Mouse (Mus musculus) neural tube, embryonic 11.5 days (tissue): ENCODE results near the gene Abcd1. TPM values are rescaled to one million over a fixed set of nuclear protein-coding genes. Genes with fewer than 3 reads are reported as not detected.

Experiments
- ATAC-seq: fragments of 200-750 bp; cut with Nextera tagmentation; 2 replicates; pipeline ENCODE4 v1.8.0; 2017; ENCODE audit warnings: moderate number of reproducible peaks, mild to moderate bottlenecking, moderate TSS enrichment, moderate library complexity; ENCODE audit not compliant: insufficient read depth, low FRiP score, low TSS enrichment
- DNase-seq: peaks from one replicate; pipeline ENCODE4 v3.0.0-alpha.2; 2015; ENCODE audit warnings: low spot score
- H3K27ac ChIP-seq: fragments of 300-500 bp; sonication (generic); 2 replicates; pipeline ENCODE4 v1.5.1; 2014; ENCODE audit warnings: low read depth, mild to moderate bottlenecking, low read length
- H3K27me3 ChIP-seq: fragments of 300-500 bp; sonication (generic); 2 replicates; pipeline ENCODE4 v1.6.1; 2014; ENCODE audit warnings: mild to moderate bottlenecking, low read length, mixed read lengths; ENCODE audit not compliant: control insufficient read depth, insufficient read depth
- H3K36me3 ChIP-seq: fragments of 300-500 bp; sonication (generic); 2 replicates; pipeline ENCODE4 v1.6.1; 2014; ENCODE audit warnings: mild to moderate bottlenecking, low read length, moderate library complexity, mixed read lengths; ENCODE audit not compliant: control insufficient read depth, insufficient read depth
- H3K4me1 ChIP-seq: fragments of 300-500 bp; sonication (generic); 2 replicates; pipeline ENCODE4 v1.6.1; 2014; ENCODE audit warnings: low read length, mixed read lengths; ENCODE audit not compliant: control insufficient read depth, insufficient read depth
- H3K4me2 ChIP-seq: fragments of 300-500 bp; sonication (generic); 2 replicates; pipeline ENCODE4 v1.6.1; 2014; ENCODE audit warnings: low read depth, mild to moderate bottlenecking, moderate library complexity
- H3K4me3 ChIP-seq: fragments of 300-500 bp; sonication (generic); 2 replicates; pipeline ENCODE4 v1.5.1; 2014; ENCODE audit warnings: low read depth, low read length
- H3K9ac ChIP-seq: fragments of 300-500 bp; sonication (generic); 2 replicates; pipeline ENCODE4 v1.6.1; 2014; ENCODE audit warnings: mild to moderate bottlenecking, low read length
- H3K9me3 ChIP-seq: fragments of 300-500 bp; sonication (generic); 2 replicates; pipeline ENCODE4 v1.6.1; 2016; ENCODE audit warnings: low read length; ENCODE audit not compliant: control insufficient read depth
- WGBS: fragments of 180-500 bp; shearing (Covaris S2); extraction: QIAGEN DNeasy Blood & Tissue Kit; methylation state at CpG from one replicate; pipeline ENCODE4 v1.1.7; 2014; 5-methylcytosine and 5-hydroxymethylcytosine counted together
- polyA plus RNA-seq: library from polyadenylated mRNA; unstranded; fragments of >200 nt; fragmentation: Nextera tagmentation; extraction: Ambion mirVana; gene quantifications from 2 replicates; pipeline ENCODE4 v1.2.1, GENCODE M21; 2014

Abcd1 gene
- polyA plus RNA-seq, 1 experiment from 2014 or later = 8.6 TPM

DNA sequence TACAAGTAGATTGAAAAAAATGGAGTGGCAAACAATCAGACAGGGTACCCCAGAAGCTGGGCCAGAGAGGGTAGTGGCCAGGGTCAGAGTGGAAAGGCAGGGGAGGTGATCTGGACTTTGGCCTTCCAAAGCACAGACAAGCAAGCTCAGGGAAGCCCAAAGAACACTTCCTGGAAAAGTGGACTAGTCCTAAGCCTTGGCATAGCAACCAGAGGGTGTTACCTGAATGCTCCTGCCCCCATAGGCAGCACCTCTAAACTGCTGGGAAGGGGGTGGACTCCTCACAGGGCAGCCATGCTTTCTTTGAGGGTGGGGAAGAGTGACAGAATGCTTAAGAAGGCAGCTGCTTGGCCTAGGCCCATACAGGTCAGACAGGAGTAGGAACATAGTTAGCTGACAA, 31.4 kb upstream of the Abcd1 start:
- H3K36me3 ChIP-seq = no peaks in the 10 kb centered on the region
- no peak overlapping the region for H3K9ac ChIP-seq
- H3K9me3 ChIP-seq = no peaks in the 10 kb centered on the region
- no peaks in the 10 kb centered on the region for H3K4me1 ChIP-seq
- ATAC-seq (no peak), DNase-seq (no peak)
- no peak overlapping the region for H3K4me2 ChIP-seq
- no peaks in the 10 kb centered on the region for H3K27me3 ChIP-seq
- H3K4me3 ChIP-seq = no peak overlapping the region
- H3K27ac ChIP-seq = no peak overlapping the region

DNA sequence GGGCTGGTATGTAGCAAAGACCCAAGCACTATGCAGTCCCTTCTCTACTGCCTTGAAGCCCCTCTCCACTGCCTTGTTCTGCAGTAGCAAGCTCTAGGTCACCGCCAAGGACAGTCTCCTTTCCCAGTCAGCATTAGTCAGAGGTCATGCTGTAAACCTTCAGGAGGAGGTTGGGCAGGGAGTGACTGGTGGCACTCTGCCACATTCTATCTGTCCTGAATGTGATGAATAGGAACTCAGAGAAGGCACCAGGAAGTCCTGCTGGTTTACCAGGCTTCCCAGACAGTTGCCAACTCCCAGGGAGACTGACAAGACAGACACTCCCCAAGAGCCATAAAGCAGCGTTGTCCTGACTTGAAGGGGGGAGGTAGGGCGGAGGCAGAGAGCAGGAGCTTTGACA, 30.8 kb upstream of the Abcd1 start:
- Histone ChIP-seq H3K4me3 (no peak overlapping the region), H3K4me2 (no peak overlapping the region), H3K36me3 (no peaks in the 10 kb centered on the region), H3K4me1 (no peaks in the 10 kb centered on the region), H3K27ac (no peak overlapping the region), H3K9ac (no peak overlapping the region), H3K27me3 (no peaks in the 10 kb centered on the region), H3K9me3 (no peaks in the 10 kb centered on the region)
- no peak for DNase-seq
- ATAC-seq = no peak
- 69% methylated on average over 3 of the region's 3 CpGs for WGBS

DNA sequence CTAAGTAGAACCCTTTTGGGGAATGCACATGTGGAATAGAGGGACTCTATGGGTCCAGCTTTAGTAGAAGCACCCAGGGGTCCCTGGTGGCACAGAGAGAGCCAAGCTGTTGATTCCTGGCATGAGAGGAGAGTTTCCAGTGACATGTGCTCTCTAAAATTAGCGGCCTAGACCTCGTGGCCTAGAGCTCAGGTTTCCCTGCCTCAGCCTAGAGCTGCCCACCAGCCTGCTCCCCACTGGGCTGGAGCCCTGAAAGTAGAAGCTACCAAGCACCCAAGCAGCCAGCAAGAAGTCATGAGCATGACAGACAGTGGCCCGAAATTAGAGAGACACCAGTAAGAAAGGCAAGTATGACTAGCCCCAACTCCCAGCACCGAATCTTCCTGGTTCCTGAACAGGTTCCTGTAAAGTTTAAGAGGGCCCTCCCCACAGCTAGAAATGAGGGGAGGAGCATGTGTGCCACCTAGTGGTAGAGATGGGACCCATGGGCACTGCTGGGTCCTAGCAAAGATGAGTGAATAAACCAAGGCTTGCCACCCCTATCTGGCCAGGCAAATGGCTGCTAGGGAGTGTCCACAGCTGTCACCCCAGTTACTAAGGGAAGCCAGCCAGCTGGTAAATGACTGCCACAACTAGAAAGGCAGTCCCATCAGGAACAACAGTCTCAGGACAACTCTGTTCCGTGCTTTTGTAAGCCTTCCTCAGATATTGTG, 25.3 kb upstream of the Abcd1 start:
- Histone ChIP-seq H3K9me3 (no peaks in the 10 kb centered on the region), H3K4me3 (no peak overlapping the region), H3K4me1 (no peaks in the 10 kb centered on the region), H3K9ac (no peak overlapping the region), H3K4me2 (no peak overlapping the region), H3K27ac (no peak overlapping the region), H3K36me3 (no peaks in the 10 kb centered on the region), H3K27me3 (no peaks in the 10 kb centered on the region)
- DNase-seq (peak; percentile 28), ATAC-seq (no peak)
- WGBS = 76% methylated on average over 5 of the region's 5 CpGs

DNA sequence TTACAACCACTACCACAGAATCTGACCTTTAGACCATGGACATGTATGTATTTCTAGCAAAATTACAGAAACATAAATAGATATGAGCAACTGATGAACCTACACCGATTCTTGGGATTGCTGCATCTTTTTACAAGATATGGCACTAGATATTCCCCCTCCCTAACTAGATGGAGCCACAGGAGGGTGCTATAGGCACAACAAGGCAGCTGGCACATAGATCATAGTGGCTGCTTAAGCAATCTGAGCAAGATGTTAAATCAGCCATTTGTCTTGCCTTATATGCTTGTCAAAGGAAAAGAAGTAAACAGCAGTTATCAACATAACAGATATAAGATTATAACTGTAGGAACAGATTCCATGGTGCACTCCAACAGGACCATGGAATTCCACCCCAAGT, 15.9 kb upstream of the Abcd1 start:
- Histone ChIP-seq H3K4me1 (no peaks in the 10 kb centered on the region), H3K4me2 (no peak overlapping the region), H3K4me3 (no peak overlapping the region), H3K36me3 (no peaks in the 10 kb centered on the region), H3K9ac (no peak overlapping the region), H3K9me3 (no peaks in the 10 kb centered on the region), H3K27ac (no peak overlapping the region), H3K27me3 (no peaks in the 10 kb centered on the region)
- ATAC-seq = no peak
- no peak for DNase-seq
- 96% methylated on average over 1 of the region's 1 CpGs for WGBS

DNA sequence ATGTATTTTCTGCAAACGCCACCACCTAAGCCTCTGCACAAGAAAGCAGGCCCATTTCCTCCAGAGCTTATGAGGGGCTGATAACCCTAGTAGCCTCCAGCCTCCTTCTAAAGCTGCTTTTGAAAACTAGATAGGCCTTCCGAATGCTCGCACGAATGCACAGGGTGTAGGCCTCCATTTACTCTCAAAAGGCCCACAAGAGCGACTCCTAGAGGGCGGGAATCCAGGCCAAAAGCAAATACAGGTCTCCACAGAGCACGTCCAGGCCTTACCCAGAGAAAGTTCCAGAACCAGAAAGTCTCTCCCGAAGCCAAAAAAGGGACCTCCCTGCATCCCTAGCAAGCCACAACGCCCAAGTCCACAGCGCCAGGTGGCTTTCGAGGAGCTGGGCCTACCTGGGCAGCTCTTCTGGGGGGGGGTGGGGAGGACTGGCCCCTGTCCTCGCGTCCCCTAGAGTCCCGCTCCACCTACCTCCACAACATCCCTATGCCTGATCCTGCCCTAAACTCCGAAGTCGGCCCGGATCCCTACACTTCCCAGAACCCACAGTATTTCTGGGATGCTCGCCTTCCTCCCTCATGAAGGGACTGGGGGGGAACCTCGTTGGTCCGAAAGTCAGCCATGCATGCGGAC, 805 bp upstream of the Abcd1 start:
- Histone ChIP-seq H3K9me3 (no peaks in the 10 kb centered on the region), H3K27me3 (no peaks in the 10 kb centered on the region), H3K4me1 (peaks cover 5% of the 10 kb centered on the region; the same call in 1 of the 2 replicates), H3K27ac (no peak overlapping the region), H3K9ac (peak overlapping the region; percentile 47; the same call in 1 of the 2 replicates), H3K4me2 (peak overlapping the region; percentile 69), H3K4me3 (peak overlapping the region; percentile 50), H3K36me3 (no peaks in the 10 kb centered on the region)
- WGBS = 21% methylated on average over 20 of the region's 21 CpGs
- DNase-seq (no peak), ATAC-seq (no peak; the same call in 1 of the 2 replicates)

DNA sequence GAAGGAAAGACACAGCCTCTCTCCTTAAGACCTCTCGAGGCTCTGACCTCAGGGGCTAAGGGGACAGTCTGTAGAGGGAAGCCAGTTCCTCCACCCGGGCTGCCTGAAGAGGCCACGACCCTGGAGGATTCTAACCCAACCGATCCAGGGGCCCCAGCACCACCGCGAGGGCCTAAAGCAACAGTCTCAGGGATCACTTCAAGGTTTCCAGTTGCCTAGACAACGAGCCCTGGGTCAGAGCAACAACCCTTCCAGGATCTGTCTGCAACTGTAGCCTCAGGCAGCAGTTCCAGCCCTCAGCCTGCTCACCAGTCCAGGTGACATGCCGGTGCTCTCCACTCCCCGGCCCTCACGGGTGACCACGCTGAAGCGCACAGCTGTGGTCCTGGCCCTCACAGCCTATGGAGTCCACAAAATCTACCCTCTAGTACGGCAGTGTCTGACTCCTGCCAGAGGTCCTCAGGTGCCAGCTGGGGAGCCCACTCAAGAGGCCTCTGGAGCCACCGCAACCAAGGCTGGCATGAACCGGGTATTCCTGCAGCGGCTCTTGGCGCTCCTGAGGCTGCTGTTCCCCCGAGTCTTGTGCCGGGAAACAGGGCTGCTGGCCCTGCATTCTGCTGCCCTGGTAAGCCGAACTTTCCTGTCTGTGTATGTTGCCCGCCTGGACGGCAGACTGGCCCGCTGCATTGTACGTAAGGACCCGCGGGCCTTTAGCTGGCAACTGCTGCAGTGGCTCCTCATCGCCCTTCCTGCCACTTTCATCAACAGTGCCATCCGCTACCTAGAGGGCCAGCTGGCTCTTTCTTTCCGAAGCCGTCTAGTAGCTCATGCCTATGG, 530 bp downstream of the Abcd1 start:
- Histone ChIP-seq H3K27me3 (no peaks in the 10 kb centered on the region), H3K9me3 (no peaks in the 10 kb centered on the region), H3K4me1 (peaks cover 5% of the 10 kb centered on the region; the same call in 1 of the 2 replicates), H3K9ac (peak overlapping the region; percentile 47), H3K36me3 (no peaks in the 10 kb centered on the region), H3K27ac (peak overlapping the region; percentile 53; the same call in 1 of the 2 replicates), H3K4me3 (peak overlapping the region; percentile 50), H3K4me2 (peak overlapping the region; percentile 69)
- ATAC-seq (peak; percentile 80), DNase-seq (no peak)
- WGBS = 39% methylated on average over 30 of the region's 30 CpGs

DNA sequence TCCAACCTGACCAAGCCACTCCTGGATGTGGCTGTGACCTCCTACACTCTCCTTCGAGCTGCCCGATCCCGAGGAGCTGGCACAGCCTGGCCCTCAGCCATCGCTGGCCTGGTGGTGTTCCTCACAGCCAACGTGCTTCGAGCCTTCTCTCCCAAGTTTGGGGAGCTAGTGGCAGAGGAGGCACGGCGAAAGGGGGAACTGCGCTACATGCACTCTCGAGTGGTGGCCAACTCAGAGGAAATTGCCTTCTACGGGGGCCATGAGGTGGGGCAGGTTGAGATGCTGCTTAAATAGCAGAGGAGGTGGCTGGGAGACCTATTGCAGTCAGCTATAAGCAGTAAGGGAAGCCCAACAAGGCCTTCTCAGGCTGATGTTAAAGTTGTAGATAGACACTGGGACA, 1.3 kb downstream of the Abcd1 start:
- ATAC-seq = no peak
- H3K36me3 ChIP-seq = no peaks in the 10 kb centered on the region
- H3K4me2 ChIP-seq = peak overlapping the region; percentile 69
- peaks cover 5% of the 10 kb centered on the region; the same call in 1 of the 2 replicates for H3K4me1 ChIP-seq
- no peak overlapping the region for H3K4me3 ChIP-seq
- no peak for DNase-seq
- H3K27ac ChIP-seq = no peak overlapping the region
- no peaks in the 10 kb centered on the region for H3K9me3 ChIP-seq
- 59% methylated on average over 11 of the region's 11 CpGs for WGBS
- H3K9ac ChIP-seq = no peak overlapping the region
- no peaks in the 10 kb centered on the region for H3K27me3 ChIP-seq

DNA sequence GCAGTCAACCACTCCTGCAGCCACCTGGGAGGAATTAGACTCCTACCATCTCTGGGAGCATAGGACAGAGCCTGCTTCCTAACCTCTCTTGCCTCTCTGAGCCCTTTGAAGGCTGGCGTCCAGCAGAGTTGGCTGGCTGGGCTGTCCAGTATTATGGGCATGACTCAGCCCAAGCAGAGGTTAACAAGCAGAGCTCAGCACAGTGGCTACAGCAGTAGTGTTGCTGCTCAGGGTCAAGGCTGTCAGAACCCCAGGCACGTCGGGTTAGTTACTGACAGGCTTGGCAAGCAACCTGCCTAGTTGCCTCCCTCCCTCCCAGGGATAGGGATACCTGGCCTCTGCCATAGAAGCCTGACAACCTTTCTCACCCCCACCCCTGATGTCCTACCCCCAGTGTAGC, 1.9 kb downstream of the Abcd1 start:
- Histone ChIP-seq H3K27ac (no peak overlapping the region), H3K27me3 (no peaks in the 10 kb centered on the region), H3K4me2 (no peak overlapping the region; the same call in 1 of the 2 replicates), H3K9ac (no peak overlapping the region), H3K36me3 (no peaks in the 10 kb centered on the region), H3K9me3 (no peaks in the 10 kb centered on the region), H3K4me1 (peaks cover 5% of the 10 kb centered on the region; the same call in 1 of the 2 replicates), H3K4me3 (no peak overlapping the region)
- no peak for ATAC-seq
- WGBS = 64% methylated on average over 3 of the region's 3 CpGs
- no peak for DNase-seq
